Mouse (Mus musculus) retina, embryonic 14.5 days (tissue): Measurements from ENCODE around the gene 1810010D01Rik.

Experiments used
- DNase-seq: peaks from one replicate; pipeline ENCODE4 v3.0.0-alpha.2; 2015; ENCODE audit warnings: low spot score

The 1810010D01Rik gene

GRCm38 (mm10) chr7:145173563-145173962, 34.4 kb downstream of the 1810010D01Rik start:
- DNase-seq, result peak; percentile 81

GRCm38 (mm10) chr7:145173116-145173515, 34.8 kb downstream of the 1810010D01Rik start:
- peak; percentile 84 for DNase-seq

GRCm38 (mm10) chr7:145169703-145170102, 38.2 kb downstream of the 1810010D01Rik start:
- DNase-seq, result no peak

- DNase-seq, result peak; percentile 65
These were observed 48.4 kb downstream of the 1810010D01Rik start for GRCm38 (mm10) chr7:145159283-145160240.
